Mouse (Mus musculus) embryonic facial prominence, embryonic 12.5 days (tissue): ENCODE measurements around the gene Uchl4. TPM values are rescaled to one million over a fixed set of nuclear protein-coding genes. Genes with fewer than 3 reads are reported as not detected.

Experiments
- ATAC-seq: fragments of 200-750 bp; cut with Nextera tagmentation; 2 replicates; pipeline ENCODE4 v1.8.0; 2017; ENCODE audit not compliant: insufficient number of reproducible peaks, insufficient read depth, low FRiP score, low TSS enrichment
- H3K27ac ChIP-seq: fragments of 300-500 bp; sonication (generic); 2 replicates; pipeline ENCODE4 v1.5.1; 2016; ENCODE audit warnings: mild to moderate bottlenecking
- H3K27me3 ChIP-seq: fragments of 300-500 bp; sonication (generic); 2 replicates; pipeline ENCODE4 v1.6.1; 2016; ENCODE audit warnings: mild to moderate bottlenecking, moderate library complexity
- H3K36me3 ChIP-seq: fragments of 300-500 bp; sonication (generic); 2 replicates; pipeline ENCODE4 v1.6.1; 2016; ENCODE audit warnings: mild to moderate bottlenecking
- H3K4me1 ChIP-seq: fragments of 300-500 bp; sonication (generic); 2 replicates; pipeline ENCODE4 v1.6.1; 2016
- H3K4me2 ChIP-seq: fragments of 300-500 bp; sonication (generic); replicated peaks from 2 replicates; pipeline ENCODE4 v1.6.1; 2016; ENCODE audit warnings: mild to moderate bottlenecking, moderate library complexity
- H3K4me3 ChIP-seq: fragments of 300-500 bp; sonication (generic); 2 replicates; pipeline ENCODE4 v1.5.1; 2016; ENCODE audit warnings: mild to moderate bottlenecking
- H3K9ac ChIP-seq: fragments of 300-500 bp; sonication (generic); 2 replicates; pipeline ENCODE4 v1.6.1; 2016; ENCODE audit warnings: mild to moderate bottlenecking, moderate library complexity
- H3K9me3 ChIP-seq: fragments of 300-500 bp; sonication (generic); 2 replicates; pipeline ENCODE4 v1.6.1; 2016; ENCODE audit warnings: mild to moderate bottlenecking, moderate library complexity
- WGBS: fragments of 180-500 bp; shearing (Covaris S2); methylation state at CpG from one replicate; pipeline ENCODE4 v1.1.7; 2016; 5-methylcytosine and 5-hydroxymethylcytosine counted together
- microRNA-seq: library from miRNA; unstranded; fragments of <30 nt; microRNA quantifications from one replicate; pipeline ENCODE4, GENCODE M21; 2017
- polyA plus RNA-seq: library from polyadenylated mRNA; unstranded; fragments of >200 nt; fragmentation: Nextera tagmentation; extraction: Ambion mirVana; gene quantifications from 2 replicates; pipeline ENCODE4 v1.2.1, GENCODE M21; 2016

The Uchl4 gene
- polyA plus RNA-seq, 1 experiment from 2014 or later, result 3.0 TPM

DNA sequence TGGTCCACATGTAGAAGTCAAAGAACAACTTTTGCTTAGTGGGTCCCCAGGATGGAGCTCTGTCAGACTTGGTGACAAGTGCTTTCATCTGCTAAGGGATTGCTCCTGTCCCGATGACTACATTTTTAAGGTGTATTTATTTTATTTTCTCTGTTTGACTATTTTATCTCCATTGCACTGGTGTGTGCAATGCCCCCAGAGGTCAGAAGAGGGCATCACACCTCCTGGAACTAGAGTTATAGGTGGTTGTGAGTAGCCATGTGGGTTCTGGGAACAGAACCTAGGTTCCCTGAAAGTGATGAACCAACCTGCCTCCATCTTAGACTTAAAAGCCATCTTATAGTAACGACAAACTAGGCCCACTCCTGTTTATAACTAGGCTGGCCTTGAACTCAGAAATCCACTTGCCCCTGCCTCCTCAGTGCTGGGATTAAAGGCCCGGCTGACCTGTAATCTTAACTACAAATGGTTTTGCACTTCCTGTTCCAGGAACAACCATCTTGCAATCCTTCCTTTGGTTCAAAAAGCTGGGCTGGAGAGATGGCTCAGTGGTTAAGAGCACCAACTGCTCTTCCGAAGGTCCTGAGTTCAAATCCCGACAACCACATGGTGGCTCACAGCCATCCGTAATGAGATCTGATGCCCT lies 43.8 kb downstream of the Uchl4 start:
- Histone ChIP-seq H3K4me3 (no peak overlapping the region), H3K36me3 (no peaks in the 10 kb centered on the region), H3K27me3 (no peaks in the 10 kb centered on the region), H3K9ac (no peak overlapping the region), H3K27ac (no peak overlapping the region), H3K4me1 (peaks cover 7% of the 10 kb centered on the region), H3K9me3 (no peaks in the 10 kb centered on the region), H3K4me2 (no peak overlapping the region)
- 93% methylated on average over 6 of the region's 6 CpGs for WGBS
- no peak for ATAC-seq

DNA sequence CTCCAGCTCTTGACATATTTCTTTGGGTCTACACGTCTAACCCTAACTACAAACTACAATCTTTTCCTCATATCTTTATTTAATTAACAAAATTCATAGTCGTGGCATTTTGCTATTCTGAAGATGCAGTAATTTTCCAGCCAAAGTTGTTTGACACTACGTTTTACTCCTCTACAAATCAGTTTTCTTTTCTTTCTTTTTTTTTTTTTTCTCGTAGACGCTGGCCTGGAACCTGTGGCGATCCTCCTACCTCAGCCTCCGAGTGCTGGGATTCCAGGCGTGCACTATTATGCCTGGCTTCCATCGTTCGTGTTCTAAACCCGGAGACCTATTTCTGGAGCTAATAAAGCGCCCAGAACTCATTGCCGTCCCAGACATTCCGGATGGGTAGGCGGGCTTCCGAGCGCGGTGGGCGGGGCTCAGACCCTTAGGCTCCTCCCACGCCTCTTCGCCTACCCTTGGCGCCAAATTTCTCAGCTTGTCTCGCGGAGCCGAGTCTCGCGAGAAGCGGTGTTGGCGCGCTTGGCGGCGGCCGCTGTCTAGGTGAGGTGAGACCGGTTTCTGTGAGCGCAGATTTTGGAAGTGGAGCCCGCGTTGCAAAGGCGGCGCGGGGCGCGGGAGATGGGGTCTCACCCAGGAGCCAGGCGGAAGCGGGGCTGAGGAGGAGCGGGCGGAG lies 46.2 kb downstream of the Uchl4 start, which contains the start of gene Tipin:
Gene Tipin (plus strand): TSS at position 477 of the 676 bp plus-strand sequence.
- no peaks in the 10 kb centered on the region for H3K27me3 ChIP-seq
- H3K4me3 ChIP-seq, result peak within 1 kb of the TSS; percentile 81
- peaks cover 7% of the 10 kb centered on the region for H3K4me1 ChIP-seq
- H3K27ac ChIP-seq, result peak within 1 kb of the TSS; percentile 97
- H3K4me2 ChIP-seq, result peak within 1 kb of the TSS; percentile 71
- no peaks in the 10 kb centered on the region for H3K36me3 ChIP-seq
- peak; percentile 89 for ATAC-seq
- H3K9ac ChIP-seq, result peak within 1 kb of the TSS; percentile 94
- no peaks in the 10 kb centered on the region for H3K9me3 ChIP-seq
- 3% methylated on average over 46 of the region's 46 CpGs for WGBS

DNA sequence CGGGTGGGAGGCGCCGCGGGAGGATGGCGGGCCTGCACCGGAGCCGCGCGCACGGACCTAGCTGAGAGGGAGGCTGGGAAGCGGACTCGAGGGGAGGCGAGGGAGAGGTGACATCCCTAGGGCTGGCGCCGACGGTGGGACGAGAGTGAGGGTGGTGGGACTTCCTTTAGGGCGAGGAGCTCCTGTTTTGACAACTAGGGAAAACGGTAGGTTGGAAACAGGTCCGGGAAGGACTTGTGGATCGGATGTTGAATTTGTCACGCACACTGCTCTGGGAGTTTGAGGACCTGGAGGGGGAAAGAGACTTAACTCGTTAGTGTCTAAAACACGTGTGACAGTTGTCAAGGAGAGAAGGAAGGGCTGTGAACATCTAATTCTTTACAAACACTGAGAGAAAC lies 46.8 kb downstream of the Uchl4 start:
- WGBS, result under 1% methylated on average over 24 of the region's 24 CpGs
- ATAC-seq, result peak; percentile 89
- peak overlapping the region; percentile 94 for H3K9ac ChIP-seq
- peaks cover 7% of the 10 kb centered on the region for H3K4me1 ChIP-seq
- H3K36me3 ChIP-seq, result no peaks in the 10 kb centered on the region
- H3K27me3 ChIP-seq, result no peaks in the 10 kb centered on the region
- H3K27ac ChIP-seq, result peak overlapping the region; percentile 97
- H3K4me3 ChIP-seq, result peak overlapping the region; percentile 81
- no peaks in the 10 kb centered on the region for H3K9me3 ChIP-seq
- peak overlapping the region; percentile 71 for H3K4me2 ChIP-seq

DNA sequence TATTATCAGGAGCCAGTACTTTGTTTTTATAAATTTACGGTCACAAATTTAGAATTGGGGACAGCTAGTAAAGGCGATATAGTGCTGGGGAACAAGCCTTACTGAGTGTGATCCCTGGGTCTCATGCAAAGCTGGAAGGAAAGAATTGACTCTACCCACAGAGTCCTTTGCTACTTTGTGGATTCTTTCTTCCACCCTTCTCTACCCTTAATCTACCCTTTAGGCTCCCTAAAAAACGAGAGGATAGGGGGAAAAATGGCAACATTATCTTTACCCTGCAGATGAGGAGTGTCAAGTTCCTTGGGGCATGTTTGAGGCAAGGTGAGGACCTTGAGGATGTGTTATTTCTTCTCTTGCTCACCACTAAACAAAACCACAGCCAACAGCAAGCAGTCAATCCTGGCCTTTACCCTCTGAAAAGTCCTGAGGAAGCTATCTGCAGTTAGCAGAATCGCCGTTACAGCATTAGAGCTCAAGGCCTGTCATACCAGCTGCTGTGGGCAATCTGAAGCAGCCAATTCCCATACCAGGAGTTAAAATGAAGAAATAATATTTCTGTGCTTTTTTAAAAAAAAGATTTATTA lies 47.5 kb downstream of the Uchl4 start:
- peak overlapping the region; percentile 81 for H3K4me3 ChIP-seq
- H3K9ac ChIP-seq, result peak overlapping the region; percentile 94
- peaks cover 7% of the 10 kb centered on the region for H3K4me1 ChIP-seq
- H3K27ac ChIP-seq, result peak overlapping the region; percentile 97; the same call in 1 of the 2 replicates
- no peaks in the 10 kb centered on the region for H3K36me3 ChIP-seq
- 52% methylated on average over 5 of the region's 5 CpGs for WGBS
- ATAC-seq, result no peak
- no peaks in the 10 kb centered on the region for H3K27me3 ChIP-seq
- H3K9me3 ChIP-seq, result no peaks in the 10 kb centered on the region
- peak overlapping the region; percentile 71 for H3K4me2 ChIP-seq

Small RNA genes within 50 kb of the gene (microRNA-seq; reads per million reads assigned to microRNA genes)
- gene Gm24106, result not detected

Other genes starting within 250 kb of the Uchl4 start
- gene Smad6, start 213.1 kb upstream of the Uchl4 start, polyA plus RNA-seq, result 25.4 and 26.0 TPM in 2 replicates
- not detected in 2 replicates for gene Lctl, start 118.1 kb upstream of the Uchl4 start, polyA plus RNA-seq
- gene Zwilch, start 62.1 kb upstream of the Uchl4 start, polyA plus RNA-seq, result 24.4 and 27.8 TPM in 2 replicates
- gene Rpl4, start 61.8 kb upstream of the Uchl4 start, polyA plus RNA-seq, result 1,066 and 1,135 TPM in 2 replicates
- gene Snapc5, start 55.9 kb upstream of the Uchl4 start, polyA plus RNA-seq, result 28.9 and 29.5 TPM in 2 replicates
- gene Map2k1, start 18.4 kb downstream of the Uchl4 start, polyA plus RNA-seq, result 77.0 and 79.1 TPM in 2 replicates
- gene Tipin, start 46.4 kb downstream of the Uchl4 start, polyA plus RNA-seq, result 213 and 231 TPM in 2 replicates
- gene Dis3l, start 106.1 kb downstream of the Uchl4 start, polyA plus RNA-seq, result 22.2 TPM in 2 replicates
- 1.1 and 1.2 TPM in 2 replicates for gene Megf11, start 150.4 kb downstream of the Uchl4 start, polyA plus RNA-seq